Mouse (Mus musculus): ENCODE measurements at regions not wholly inside any gene's neighbourhood (a gene's known extent, or its start where the extent isn't known, plus 50 kb on each side); places are given as distances from the start of the nearest gene placed in this dataset.

GRCm38 (mm10) chr16:75155441-75156038 lies 430.3 kb downstream of the Lipi start:
- Histone ChIP-seq H3K4me1 (ENCODE audit: control insufficient read depth, insufficient read depth, low read length) (no peaks in the 10 kb centered on the region), H3K4me3 (ENCODE audit: insufficient read depth, low read depth, low read length) (no peak overlapping the region), H3K27ac (ENCODE audit: insufficient read depth, low read depth, low read length) (no peak overlapping the region)
- no peak for TF ChIP-seq POLR2A (IDR thresholded peaks at IDR 0.05; ENCODE audit: insufficient read depth, low read depth, low read length)
- TF ChIP-seq CTCF (IDR thresholded peaks at IDR 0.05; ENCODE audit: insufficient read depth, low read depth, low read length): no peak
- 75% methylated on average over 5 of the region's 5 CpGs for WGBS
